Mouse (Mus musculus) ES-CJ7 (cell line): ENCODE results near the gene Mrps27.
A peak's percentile ranks its signal among the peaks of the same experiment; 100 is the strongest.
"Not testable (repeated sequence)": the region's sequence is repeated elsewhere in the genome, so short reads cannot be mapped to it uniquely, and the experiment has no call there.

Source experiments
- DNase-seq: peaks from one replicate; pipeline ENCODE4 v3.0.0; 2011; ENCODE audit warnings: low read depth, low spot score

Mrps27 gene

DNA sequence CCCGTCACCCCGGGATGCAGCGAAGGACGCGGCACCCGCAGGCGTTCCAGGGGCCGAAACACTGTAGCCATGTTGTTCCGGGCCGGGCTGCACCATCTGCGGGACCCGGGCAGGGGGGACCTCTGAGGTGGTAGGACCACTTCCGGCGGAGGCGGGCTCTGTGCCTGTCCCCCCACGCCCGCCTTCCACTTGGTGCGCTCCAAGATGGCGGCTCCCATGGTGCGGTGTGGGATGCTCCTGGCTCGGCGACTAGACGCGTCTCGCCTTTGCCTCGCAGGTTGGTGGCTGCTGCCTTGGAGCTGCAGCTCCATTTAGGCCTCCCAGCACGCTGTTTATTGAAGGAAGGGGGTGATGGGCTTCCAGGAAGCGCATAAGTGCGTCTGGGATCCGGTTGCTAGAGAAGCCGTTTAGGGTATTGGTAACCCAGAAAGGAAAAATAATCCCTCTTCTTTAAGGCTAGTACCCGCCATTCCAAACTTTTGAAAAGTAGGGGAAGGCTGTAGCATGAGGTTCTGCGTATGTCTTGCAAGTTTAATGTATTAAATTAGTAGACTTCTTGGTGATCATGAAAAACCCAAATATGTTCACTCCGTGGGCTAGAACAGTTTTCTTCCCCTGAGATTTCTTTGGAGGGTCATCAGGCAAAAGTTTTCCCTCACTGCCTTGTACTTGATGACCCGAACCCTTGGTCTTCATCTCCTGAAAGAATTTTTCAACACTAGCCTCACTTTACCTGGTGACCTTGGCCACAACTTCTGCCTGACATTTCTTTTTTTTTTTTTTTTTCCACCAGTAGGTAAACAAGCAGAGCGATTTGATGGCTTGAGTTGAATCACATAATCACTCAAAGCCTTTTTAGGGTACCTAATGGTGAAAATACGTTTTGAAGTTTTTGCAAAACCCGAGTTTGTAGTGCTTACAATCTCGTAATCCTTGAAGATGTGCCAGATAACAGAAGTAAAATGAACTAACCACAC, at the start of gene Mrps27, which contains the start of gene Ptcd2:
TSS of gene Mrps27 (plus strand) at position 188 of the 977 bp plus-strand sequence.
TSS of gene Ptcd2 (minus strand) at position 107 of the 977 bp plus-strand sequence.
- peak; percentile 95 for DNase-seq

GRCm38 (mm10) chr13:99299921-99300320, 44.7 kb upstream of the Mrps27 start:
- no peak for DNase-seq

DNA sequence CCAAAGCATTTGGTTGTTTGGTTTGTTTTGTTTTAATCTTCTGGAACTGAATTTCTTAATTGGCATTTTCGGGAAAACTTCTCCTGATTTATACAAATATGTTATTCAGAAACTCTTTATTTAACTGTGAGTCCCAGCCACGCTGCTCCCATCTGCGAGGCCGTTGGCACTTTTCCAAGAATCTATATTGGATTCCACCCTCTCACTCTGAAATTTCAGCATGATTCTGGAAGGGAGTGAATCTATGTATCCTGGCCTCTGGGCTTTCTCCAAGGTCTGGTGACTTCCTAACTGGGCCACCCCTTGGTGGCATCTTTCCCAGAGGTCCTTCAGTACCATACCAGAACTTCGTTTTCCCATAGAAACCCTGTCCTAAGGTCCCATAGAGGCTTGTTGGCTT, 40.7 kb upstream of the Mrps27 start:
- DNase-seq = no peak

DNA sequence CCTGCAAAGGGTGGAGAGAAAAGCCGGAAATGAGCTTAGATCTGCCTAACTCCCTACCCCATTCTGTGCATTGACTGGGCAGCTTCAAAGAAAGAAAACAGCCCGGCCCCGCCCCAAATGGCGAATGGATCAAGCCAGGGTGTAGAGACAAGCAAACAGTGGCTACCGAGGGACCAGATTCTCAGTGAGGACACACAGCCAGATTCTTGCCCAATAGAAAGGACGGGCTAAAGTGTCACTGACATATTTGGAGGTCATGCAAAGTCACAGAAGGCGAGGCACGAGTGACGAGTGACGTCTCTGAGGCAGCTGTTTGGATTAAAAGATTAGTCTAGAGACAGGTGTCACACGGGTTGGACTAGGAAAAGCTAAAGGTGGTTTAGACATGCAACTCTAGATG, 40.2 kb upstream of the Mrps27 start:
- DNase-seq = no peak

- no peak for DNase-seq
Observed at GRCm38 (mm10) chr13:99305186-99305585, 39.4 kb upstream of the Mrps27 start.

DNA sequence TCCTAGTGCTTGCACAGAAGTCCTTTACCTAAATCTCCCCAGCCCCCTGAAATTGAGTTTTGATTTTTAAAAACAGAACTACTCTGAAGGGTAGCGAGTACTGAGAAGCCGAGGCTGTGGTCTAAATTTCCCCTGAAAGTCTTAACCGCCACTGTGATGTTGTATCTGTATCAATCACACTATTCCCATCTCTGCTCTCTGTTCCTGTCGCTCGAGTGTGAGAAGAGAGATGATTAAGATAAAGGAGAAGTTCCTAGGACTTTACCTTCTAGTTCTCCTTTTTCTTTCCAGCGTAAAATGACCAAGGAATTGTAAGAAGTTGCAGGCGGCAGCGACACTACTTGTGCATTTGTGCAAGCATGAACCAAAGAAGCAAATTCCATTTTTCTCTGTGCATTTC, 38.4 kb upstream of the Mrps27 start:
- no peak for DNase-seq

DNA sequence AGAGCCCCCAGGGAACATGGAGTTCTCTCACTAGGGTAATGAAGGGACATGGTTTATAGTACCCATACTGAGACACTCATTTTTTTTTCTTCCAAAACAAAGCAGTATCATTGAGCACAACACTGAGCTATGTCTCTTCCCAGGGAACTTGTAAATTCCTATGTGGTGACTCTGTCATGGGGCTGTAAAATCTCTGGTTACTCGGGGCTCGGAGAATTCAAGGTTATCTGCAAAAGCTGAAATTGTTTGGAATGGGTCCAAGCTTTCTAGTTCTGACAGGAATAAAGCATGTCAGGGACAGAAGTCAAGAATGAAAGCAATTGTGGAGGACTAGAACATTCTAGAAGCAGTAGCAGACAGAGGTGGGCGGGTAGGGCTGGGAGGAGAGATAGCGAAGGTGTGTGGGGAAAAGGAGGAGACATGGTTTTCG, 36.6 kb upstream of the Mrps27 start:
- no peak for DNase-seq

- no peak for DNase-seq
Observed at GRCm38 (mm10) chr13:99308393-99308792, 36.2 kb upstream of the Mrps27 start.

GRCm38 (mm10) chr13:99314098-99314497, 30.5 kb upstream of the Mrps27 start:
- no peak for DNase-seq

DNA sequence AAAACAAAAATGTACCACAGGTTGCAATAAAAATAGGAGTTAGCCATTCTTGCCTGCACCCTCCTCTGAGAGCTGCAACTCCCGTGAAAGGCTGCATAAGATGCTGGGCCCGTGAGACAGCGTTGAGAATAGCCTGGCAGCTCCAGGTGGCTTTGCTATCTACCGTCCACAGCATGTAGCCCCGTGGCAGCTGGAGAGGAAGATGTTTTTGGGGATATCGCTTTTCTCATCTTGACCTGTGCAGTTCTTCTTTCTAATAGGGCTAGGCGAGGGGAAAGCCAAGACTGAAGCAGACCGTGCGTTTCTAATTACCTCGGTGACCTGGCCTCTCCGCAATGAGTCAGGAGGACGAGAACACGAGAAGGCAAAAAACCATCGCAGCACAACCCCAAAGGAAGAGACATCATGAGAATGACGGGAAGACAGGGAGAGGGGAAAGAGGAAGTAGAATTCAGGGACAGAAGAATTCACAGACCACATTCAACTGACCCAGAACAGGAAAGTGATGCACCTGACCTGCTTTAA, 29.9 kb upstream of the Mrps27 start:
- no peak for DNase-seq

DNA sequence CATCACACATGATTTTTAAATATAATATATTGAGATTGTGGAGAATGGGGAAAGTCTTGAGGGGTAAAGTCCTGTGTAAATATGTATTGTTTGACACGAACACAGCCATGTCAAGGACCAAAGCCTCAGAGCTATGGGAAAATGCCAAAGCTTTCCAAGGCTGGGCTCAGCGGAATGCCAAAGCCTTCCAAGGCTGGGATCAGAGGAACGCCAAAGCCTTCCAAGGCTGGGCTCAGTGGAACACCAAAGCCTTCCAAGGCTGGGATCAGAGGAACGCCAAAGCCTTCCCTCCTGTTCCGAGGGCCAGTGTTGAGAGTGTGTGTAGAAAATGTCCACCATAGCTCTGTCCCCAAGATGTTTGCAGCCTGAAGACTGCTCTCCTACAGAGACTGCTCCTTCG, 28.2 kb upstream of the Mrps27 start:
- no peak for DNase-seq

DNA sequence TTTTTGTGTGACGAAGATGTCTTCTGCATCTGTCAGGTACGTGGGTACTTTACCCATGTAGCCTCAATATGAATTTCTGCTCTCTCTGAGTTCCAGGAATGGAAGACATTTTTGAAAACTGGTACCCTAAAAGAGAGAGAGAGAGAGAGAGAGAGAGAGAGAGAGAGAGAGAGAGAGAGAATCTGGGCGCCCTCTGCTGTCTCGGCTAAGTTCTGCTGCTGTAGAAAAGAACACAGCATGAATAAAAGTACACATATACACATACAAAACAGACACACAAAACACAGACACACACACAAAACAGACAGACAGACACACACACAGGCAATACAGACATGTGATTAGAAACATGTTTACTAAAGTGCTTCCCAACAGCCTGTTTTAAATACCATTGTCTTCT, 27.5 kb upstream of the Mrps27 start:
- peak; percentile 11 for DNase-seq

DNA sequence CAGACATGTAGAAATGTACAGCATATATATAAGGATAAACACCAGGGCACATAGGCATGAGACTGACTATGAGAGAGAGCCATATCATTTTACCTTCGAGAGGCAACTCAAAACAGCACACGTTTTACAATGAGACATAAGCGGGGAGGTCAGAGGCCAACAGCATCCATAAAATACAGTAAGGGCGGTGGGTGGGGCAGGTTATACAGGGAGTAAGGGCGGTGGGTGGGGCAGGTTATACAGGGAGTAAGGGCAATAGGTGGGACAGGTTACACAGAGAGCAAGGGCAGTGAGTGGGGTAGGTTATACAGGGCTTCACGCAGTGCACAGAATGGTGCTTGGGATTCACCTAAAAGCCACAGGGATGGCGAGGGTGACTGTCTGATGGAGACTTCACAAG, 24.1 kb upstream of the Mrps27 start:
- DNase-seq = no peak

GRCm38 (mm10) chr13:99322915-99323314, 21.7 kb upstream of the Mrps27 start:
- DNase-seq = not testable (repeated sequence)

GRCm38 (mm10) chr13:99323632-99324336, 20.8 kb upstream of the Mrps27 start:
- DNase-seq = no peak

GRCm38 (mm10) chr13:99324337-99324685, 20.3 kb upstream of the Mrps27 start:
- DNase-seq = not testable (repeated sequence)

DNA sequence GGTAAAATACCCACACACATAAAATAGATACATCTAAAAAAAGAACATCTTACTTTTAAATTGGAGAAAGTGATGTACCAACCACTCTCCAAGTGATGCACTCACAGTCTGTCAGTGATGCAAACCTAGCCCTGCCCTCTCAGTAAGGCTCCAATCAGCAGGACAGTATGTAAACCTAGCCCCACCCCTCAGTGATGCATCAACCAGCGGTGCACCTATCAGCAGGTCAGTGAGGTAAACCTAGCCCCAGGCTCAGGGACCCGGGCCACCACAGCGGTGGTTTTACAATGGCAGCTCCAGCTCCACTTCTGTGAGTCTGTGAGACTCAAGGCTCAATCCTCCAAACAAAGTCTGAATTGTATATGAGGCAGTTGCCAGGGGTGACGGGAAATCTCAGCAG, 13.3 kb upstream of the Mrps27 start:
- DNase-seq = peak; percentile 43

DNA sequence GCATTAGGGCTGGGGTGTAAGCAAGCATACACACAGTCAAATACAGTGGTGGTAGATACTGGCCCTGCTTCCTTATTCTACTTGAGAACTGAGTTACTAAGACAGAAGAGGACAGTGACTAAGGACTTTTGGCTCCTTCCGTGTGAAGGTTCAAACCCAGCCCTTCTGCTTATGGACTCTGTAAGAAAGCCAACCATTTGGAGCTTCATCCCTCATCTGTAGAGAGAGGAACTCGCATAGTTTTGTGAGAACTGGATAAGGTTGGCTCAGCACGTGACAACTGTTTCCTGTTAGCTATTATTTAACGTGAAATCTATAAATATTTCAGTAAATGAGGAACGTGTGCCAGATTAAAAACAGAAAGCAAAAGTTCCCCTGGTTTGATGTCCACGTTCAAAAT, 7.1 kb upstream of the Mrps27 start:
- DNase-seq = no peak

DNA sequence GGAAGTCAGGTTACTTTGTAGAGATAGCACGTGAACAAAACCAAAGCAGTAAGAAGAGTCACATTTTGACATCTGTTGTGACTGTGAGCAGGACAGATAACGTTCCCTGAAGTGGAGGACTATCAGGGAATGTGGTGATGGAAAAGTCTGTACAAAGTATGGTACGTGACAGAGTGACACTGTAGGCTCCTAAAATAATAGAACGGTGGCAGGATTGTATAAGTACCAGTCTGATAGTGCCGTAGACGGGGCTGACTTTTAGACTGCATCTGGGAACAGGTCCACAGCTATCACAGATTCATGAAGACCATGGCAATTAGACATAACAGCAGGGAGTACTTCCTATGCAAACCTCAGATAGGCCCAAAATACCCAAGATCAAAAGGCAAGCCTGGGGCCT, 3.1 kb upstream of the Mrps27 start:
- no peak for DNase-seq

- DNase-seq = no peak
Observed at GRCm38 (mm10) chr13:99343876-99344598, 549 bp upstream of the Mrps27 start.

DNA sequence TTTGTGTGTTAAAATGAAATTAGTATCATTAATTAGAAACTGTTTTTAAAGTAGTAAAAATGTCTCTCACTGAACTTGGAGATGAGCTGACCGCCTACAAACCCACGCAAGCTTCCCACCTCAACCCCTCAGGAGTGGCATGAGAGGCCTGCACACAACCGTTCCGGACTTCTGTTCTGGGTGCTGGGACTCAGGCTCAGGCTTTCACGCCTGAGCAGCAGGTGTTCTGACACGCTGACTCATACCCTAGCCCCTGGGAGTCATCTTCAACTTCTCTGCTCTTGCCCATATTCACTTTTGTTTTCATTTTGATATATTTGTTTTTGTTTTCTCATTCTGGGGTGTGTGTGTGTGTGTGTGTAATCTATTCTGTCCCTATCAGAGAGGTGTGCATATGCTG, 5.4 kb downstream of the Mrps27 start:
- DNase-seq = no peak

DNA sequence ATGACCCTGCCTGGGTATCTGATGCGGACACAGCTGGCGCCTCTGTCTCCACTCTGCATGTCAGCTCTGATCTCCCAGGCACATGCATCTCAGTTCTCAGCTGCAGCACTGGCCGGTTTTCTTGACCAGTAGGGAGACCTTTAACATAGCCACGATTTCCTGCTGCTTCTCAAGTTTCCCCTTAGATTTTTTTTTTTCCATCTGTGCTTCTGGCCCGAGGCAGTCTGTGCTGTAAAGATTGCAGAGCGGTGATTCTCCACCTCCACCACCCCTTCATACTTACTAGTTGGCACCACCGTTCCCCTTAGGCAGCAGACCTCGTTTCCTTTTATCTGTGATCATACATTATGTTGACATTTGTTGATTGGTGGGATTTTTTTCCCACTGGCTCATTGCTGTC, 6.6 kb downstream of the Mrps27 start:
- no peak for DNase-seq
